Mouse (Mus musculus) MEL (cell line): ENCODE data around the gene Fscn2. TPM values are rescaled to one million over a fixed set of nuclear protein-coding genes. Genes with fewer than 3 reads are reported as not detected.

ENCODE experiments used
- DNase-seq: peaks from one replicate; pipeline ENCODE4 v3.0.0; 2011; ENCODE audit warnings: low read depth, low spot score
- H3K27ac ChIP-seq: 2 replicates; pipeline ENCODE4 v1.5.1; 2012; ENCODE audit warnings: low read depth, mild to moderate bottlenecking, control low read depth, low read length, moderate library complexity; ENCODE audit not compliant: control insufficient read depth
- H3K27me3 ChIP-seq, 2 experiments: fragments of 150-350 bp in 1 of 2; sonication (generic) in 1 of 2; 2 replicates each; pipeline ENCODE4 v1.6.1; 2012; ENCODE audit warnings: low read length in 2 of 2, mild to moderate bottlenecking in 2 of 2, improper control_type of control experiment in 1 of 2, moderate library complexity in 1 of 2; ENCODE audit not compliant: insufficient read depth in 2 of 2, control insufficient read depth in 1 of 2
- H3K36me3 ChIP-seq, 2 experiments: 2 replicates each; pipeline ENCODE4 v1.6.1; 2012 to 2014; ENCODE audit warnings: low read length in 2 of 2, improper control_type of control experiment in 1 of 2, inconsistent platforms in 1 of 2, mild to moderate bottlenecking in 1 of 2; ENCODE audit not compliant: insufficient read depth in 2 of 2, control insufficient read depth in 1 of 2
- H3K4me1 ChIP-seq, 2 experiments: fragments of 150-350 bp in 1 of 2; sonication (generic) in 1 of 2; 2 replicates each; pipeline ENCODE4 v1.6.1; 2012; ENCODE audit warnings: low read length in 2 of 2, improper control_type of control experiment in 1 of 2, mild to moderate bottlenecking in 1 of 2; ENCODE audit not compliant: insufficient read depth in 2 of 2, control insufficient read depth in 1 of 2
- H3K4me3 ChIP-seq, 2 experiments: fragments of 150-350 bp in 1 of 2; sonication (generic) in 1 of 2; 2 replicates each; pipeline ENCODE4 v1.5.1; 2012; ENCODE audit warnings: low read depth in 2 of 2, low read length in 2 of 2, mild to moderate bottlenecking in 2 of 2, moderate library complexity in 2 of 2, control low read depth in 1 of 2, improper control_type of control experiment in 1 of 2; ENCODE audit not compliant: control insufficient read depth in 1 of 2, insufficient read depth in 1 of 2
- H3K79me2 ChIP-seq: 2 replicates; pipeline ENCODE4 v1.6.1; 2012; ENCODE audit warnings: mild to moderate bottlenecking, low read length, moderate library complexity; ENCODE audit not compliant: control insufficient read depth, poor library complexity, insufficient read depth
- H3K9ac ChIP-seq: 2 replicates; pipeline ENCODE4 v1.6.1; 2012; ENCODE audit warnings: low read depth, mild to moderate bottlenecking, control low read depth, low read length, moderate library complexity; ENCODE audit not compliant: control insufficient read depth, poor library complexity, severe bottlenecking
- H3K9me3 ChIP-seq: fragments of 150-350 bp; sonication (generic); replicated peaks from 2 replicates; pipeline ENCODE4 v1.6.1; 2012; ENCODE audit warnings: mild to moderate bottlenecking, low read length, improper control_type of control experiment, moderate library complexity; ENCODE audit not compliant: insufficient read depth
- CHD1 ChIP-seq: IDR thresholded peaks from 2 replicates; pipeline ENCODE4 v1.6.1; 2012; ENCODE audit warnings: low read depth, mild to moderate bottlenecking, inconsistent platforms, low read length, improper control_type of control experiment
- CHD2 ChIP-seq: IDR thresholded peaks from 2 replicates; pipeline ENCODE4 v1.6.1; 2011; ENCODE audit warnings: low read length, improper control_type of control experiment
- CTCF ChIP-seq, 3 experiments: IDR thresholded peaks in 2 of 3; conservative IDR thresholded peaks in 1 of 3; 2 replicates each; pipeline ENCODE4 v1.5.1; 2011 to 2012; ENCODE audit warnings: low read length in 3 of 3, low read depth in 2 of 3, mild to moderate bottlenecking in 2 of 3, improper control_type of control experiment in 1 of 3, inconsistent platforms in 1 of 3, mixed read lengths in 1 of 3, moderate library complexity in 1 of 3; ENCODE audit not compliant: control insufficient read depth in 1 of 3, insufficient read depth in 1 of 3, poor library complexity in 1 of 3, severe bottlenecking in 1 of 3
- E2F4 ChIP-seq: IDR thresholded peaks from 2 replicates; pipeline ENCODE4 v1.6.1; 2011; ENCODE audit warnings: low read depth, low read length, improper control_type of control experiment, borderline replicate concordance
- ELF1 ChIP-seq: IDR thresholded peaks from 2 replicates; pipeline ENCODE4 v1.6.1; 2014; ENCODE audit warnings: low read depth, mild to moderate bottlenecking, inconsistent platforms, low read length, improper control_type of control experiment, moderate library complexity
- ETS1 ChIP-seq: IDR thresholded peaks from 2 replicates; pipeline ENCODE4 v1.6.1; 2012; ENCODE audit warnings: low read depth, mild to moderate bottlenecking, inconsistent platforms, low read length, improper control_type of control experiment, moderate library complexity
- GATA1 ChIP-seq: IDR thresholded peaks from 2 replicates; pipeline ENCODE4 v1.6.1; 2011; ENCODE audit warnings: low read depth, low read length, improper control_type of control experiment
- MAX ChIP-seq: IDR thresholded peaks from 2 replicates; pipeline ENCODE4 v1.6.1; 2011; ENCODE audit warnings: low read length, improper control_type of control experiment
- MAZ ChIP-seq: IDR thresholded peaks from 2 replicates; pipeline ENCODE4 v1.6.1; 2012; ENCODE audit warnings: low read depth, mild to moderate bottlenecking, inconsistent platforms, low read length, improper control_type of control experiment
- MXI1 ChIP-seq: IDR thresholded peaks from 2 replicates; pipeline ENCODE4 v1.6.1; 2011; ENCODE audit warnings: mild to moderate bottlenecking, low read depth, low read length, improper control_type of control experiment
- MYB ChIP-seq: IDR thresholded peaks from 2 replicates; pipeline ENCODE4 v1.6.1; 2011; ENCODE audit warnings: mild to moderate bottlenecking, low read depth, low read length, improper control_type of control experiment
- NRF1 ChIP-seq: IDR thresholded peaks from 2 replicates; pipeline ENCODE4 v1.6.1; 2014; ENCODE audit warnings: low read depth, mild to moderate bottlenecking, inconsistent platforms, low read length, improper control_type of control experiment, moderate library complexity; ENCODE audit not compliant: poor library complexity, insufficient read depth, severe bottlenecking
- POLR2A ChIP-seq, 2 experiments: IDR thresholded peaks; 2 replicates each; pipeline ENCODE4 v1.6.1; 2011 to 2012; ENCODE audit warnings: low read length in 2 of 2, mild to moderate bottlenecking in 2 of 2, control low read depth in 1 of 2, improper control_type of control experiment in 1 of 2, low read depth in 1 of 2, moderate library complexity in 1 of 2; ENCODE audit not compliant: control insufficient read depth in 1 of 2, insufficient read depth in 1 of 2, poor library complexity in 1 of 2
- POLR2AphosphoS5 ChIP-seq: IDR thresholded peaks from 2 replicates; pipeline ENCODE4 v1.6.1; 2012; ENCODE audit warnings: low read depth, borderline replicate concordance, mild to moderate bottlenecking, inconsistent platforms, low read length, moderate library complexity, mixed read lengths
- SIN3A ChIP-seq: IDR thresholded peaks from 2 replicates; pipeline ENCODE4 v1.6.1; 2012; ENCODE audit warnings: low read length, improper control_type of control experiment, inconsistent platforms
- SMC3 ChIP-seq: IDR thresholded peaks from 2 replicates; pipeline ENCODE4 v1.6.1; 2011; ENCODE audit warnings: low read depth, low read length, improper control_type of control experiment
- TAL1 ChIP-seq: IDR thresholded peaks from 2 replicates; pipeline ENCODE4 v1.6.1; 2012; ENCODE audit warnings: mild to moderate bottlenecking, inconsistent platforms, low read length, moderate library complexity, mixed read lengths
- TCF12 ChIP-seq: IDR thresholded peaks from 2 replicates; pipeline ENCODE4 v1.6.1; 2014; ENCODE audit warnings: low read depth, mild to moderate bottlenecking, inconsistent platforms, low read length, improper control_type of control experiment, moderate library complexity
- ZMIZ1 ChIP-seq: IDR thresholded peaks from 2 replicates; pipeline ENCODE4 v1.6.1; 2012; ENCODE audit warnings: low read depth, mild to moderate bottlenecking, inconsistent platforms, low read length, improper control_type of control experiment, moderate library complexity
- ZNF384 ChIP-seq: IDR thresholded peaks from 2 replicates; pipeline ENCODE4 v1.6.1; 2012; ENCODE audit warnings: low read depth, mild to moderate bottlenecking, inconsistent platforms, low read length, improper control_type of control experiment
- polyA plus RNA-seq, 2 experiments: library from polyadenylated mRNA; stranded (reverse) in 1 of 2; unstranded in 1 of 2; fragments of >175 nt in 1 of 2; fragments of >200 nt in 1 of 2; gene quantifications; 2 replicates each; pipeline versions ENCODE4 v1.2.1 to v1.2.4; 2012; ENCODE audit warnings: low replicate concordance in 2 of 2, low read depth in 1 of 2; ENCODE audit not compliant: insufficient read length in 2 of 2, insufficient read depth in 1 of 2, missing spikeins in 1 of 2
- total RNA-seq: library from RNA; depleted of rRNA; stranded (reverse); fragments of 300-350 nt; gene quantifications from 2 replicates; pipeline ENCODE4 v1.2.3, GENCODE M21; 2012

Fscn2 gene
- total and polyA plus RNA-seq, 3 experiments: 0.61 to 0.62 TPM; not detected in 1

DNA sequence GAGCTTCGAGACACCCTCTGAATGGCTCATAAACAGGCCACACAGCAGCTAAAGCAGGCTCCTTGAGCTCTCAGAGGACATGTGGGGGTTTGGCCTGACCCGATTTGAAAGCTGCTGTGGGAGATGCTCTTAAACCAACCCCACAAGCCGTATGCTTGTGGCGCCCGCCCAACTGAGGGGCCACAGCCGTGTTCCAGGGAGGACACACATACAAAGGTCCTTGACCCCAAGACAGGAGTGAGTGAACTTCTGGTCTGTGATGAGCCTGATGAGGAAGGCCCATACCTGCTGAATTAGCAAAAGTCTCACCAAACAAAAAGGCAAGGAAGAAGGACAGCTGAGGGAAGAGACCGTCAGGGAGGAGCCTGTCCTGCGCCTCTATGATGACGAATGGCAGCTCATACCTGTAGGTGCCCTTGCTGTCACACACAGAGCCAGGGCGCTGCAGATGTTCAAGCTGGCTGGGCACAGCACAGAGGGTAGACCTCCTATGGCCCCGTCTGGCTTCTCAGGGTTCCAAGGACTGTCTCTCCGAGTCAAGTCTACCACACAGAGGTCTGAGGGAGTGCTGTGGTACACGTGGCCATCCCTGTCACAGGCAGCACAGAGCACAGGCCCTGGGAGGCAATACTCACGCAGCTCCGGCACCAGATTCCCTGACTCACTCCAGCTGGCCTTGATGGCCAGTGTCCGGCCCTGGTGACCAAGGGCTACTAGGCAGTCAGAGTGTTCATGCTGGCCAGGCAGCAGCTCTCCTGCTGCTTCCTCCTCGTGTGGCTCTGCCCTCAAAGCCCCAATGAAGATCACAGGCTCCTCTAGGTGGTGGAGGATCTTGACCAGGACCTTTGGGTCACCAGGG is 15.2 kb downstream of the Fscn2 start:
- Histone ChIP-seq H3K79me2 (peaks cover 11% of the 10 kb centered on the region), H3K9ac (no peak overlapping the region), H3K36me3 (no peaks in the 10 kb centered on the region; a peak in 1 of 4 replicates), H3K4me3 (no peak overlapping the region), H3K4me1 (peaks cover 5 to 11% of the 10 kb centered on the region in 2 experiments; a peak in 3 of 4 replicates), H3K9me3 (no peaks in the 10 kb centered on the region), H3K27ac (no peak overlapping the region), H3K27me3 (no peaks in the 10 kb centered on the region)
- TF ChIP-seq NRF1 (no peak), MXI1 (no peak), ZNF384 (no peak), E2F4 (no peak), TCF12 (no peak), SIN3A (no peak), SMC3 (no peak), ZMIZ1 (no peak), CHD2 (no peak), POLR2A (IDR thresholded peaks at IDR 0.05; ENCODE audit: control insufficient read depth in 1 of 2, insufficient read depth in 1 of 2, low read depth in 1 of 2, low read length in 2 of 2, poor library complexity in 1 of 2) (no peak), TAL1 (no peak), CHD1 (no peak), MAZ (no peak), ETS1 (no peak), ELF1 (no peak), MAX (no peak)
- DNase-seq: no peak

GRCm38 (mm10) chr11:120377337-120377736 is 16.0 kb downstream of the Fscn2 start:
- H3K9me3 ChIP-seq: no peaks in the 10 kb centered on the region
- H3K27me3 ChIP-seq: no peaks in the 10 kb centered on the region
- no peak for TF ChIP-seq ETS1
- TF ChIP-seq POLR2A (IDR thresholded peaks at IDR 0.05; ENCODE audit: control insufficient read depth in 1 of 2, insufficient read depth in 1 of 2, low read depth in 1 of 2, low read length in 2 of 2, poor library complexity in 1 of 2): no peak
- TF ChIP-seq POLR2AphosphoS5: no peak
- TF ChIP-seq E2F4: no peak
- TF ChIP-seq MAZ: no peak
- no peak for TF ChIP-seq CTCF (IDR thresholded peaks at IDR 0.05 in 2 of 3, conservative IDR thresholded peaks at IDR 0.05 in 1 of 3; ENCODE audit: control insufficient read depth in 1 of 3, insufficient read depth in 1 of 3, low read depth in 2 of 3, low read length in 3 of 3, poor library complexity in 1 of 3, severe bottlenecking in 1 of 3)
- TF ChIP-seq MYB: no peak
- no peak for TF ChIP-seq GATA1
- TF ChIP-seq SMC3: no peak
- H3K79me2 ChIP-seq: peaks cover 11% of the 10 kb centered on the region
- peak overlapping the region; percentile 79 to 80; a peak in 3 of 4 replicates for H3K4me3 ChIP-seq
- no peaks in the 10 kb centered on the region; a peak in 1 of 4 replicates for H3K36me3 ChIP-seq
- H3K4me1 ChIP-seq: peaks cover 5 to 11% of the 10 kb centered on the region in 2 experiments; a peak in 3 of 4 replicates
- DNase-seq: peak; percentile 32
- no peak overlapping the region for H3K27ac ChIP-seq
- peak overlapping the region; percentile 85 for H3K9ac ChIP-seq
